Mouse (Mus musculus) kidney, embryonic 16.5 days (tissue): ENCODE measurements around the gene Zmynd8. TPM values are rescaled to one million over a fixed set of nuclear protein-coding genes. Genes with fewer than 3 reads are reported as not detected.

Source experiments
- ATAC-seq: fragments of 200-750 bp; cut with Nextera tagmentation; 2 replicates; pipeline ENCODE4 v1.8.0; 2017; ENCODE audit warnings: moderate TSS enrichment; ENCODE audit not compliant: low FRiP score, low TSS enrichment
- H3K27ac ChIP-seq: fragments of 300-500 bp; sonication (generic); 2 replicates; pipeline ENCODE4 v1.5.1; 2014; ENCODE audit warnings: low read length
- H3K27me3 ChIP-seq: fragments of 300-500 bp; sonication (generic); 2 replicates; pipeline ENCODE4 v1.6.1; 2014; ENCODE audit warnings: low read length, control low read depth, mixed read lengths; ENCODE audit not compliant: insufficient read depth
- H3K36me3 ChIP-seq: fragments of 300-500 bp; sonication (generic); 2 replicates; pipeline ENCODE4 v1.6.1; 2014; ENCODE audit warnings: low read length, control low read depth, mixed read lengths; ENCODE audit not compliant: insufficient read depth
- H3K4me1 ChIP-seq: fragments of 300-500 bp; sonication (generic); 2 replicates; pipeline ENCODE4 v1.6.1; 2014; ENCODE audit warnings: low read length, control low read depth, mixed read lengths; ENCODE audit not compliant: insufficient read depth
- H3K4me2 ChIP-seq: fragments of 300-500 bp; sonication (generic); replicated peaks from 2 replicates; pipeline ENCODE4 v1.6.1; 2014; ENCODE audit warnings: low read depth, low read length
- H3K4me3 ChIP-seq: fragments of 300-500 bp; sonication (generic); 2 replicates; pipeline ENCODE4 v1.5.1; 2014; ENCODE audit warnings: mild to moderate bottlenecking, low read length
- H3K9ac ChIP-seq: fragments of 300-500 bp; sonication (generic); replicated peaks from 2 replicates; pipeline ENCODE4 v1.6.1; 2014; ENCODE audit warnings: low read length
- H3K9me3 ChIP-seq: fragments of 300-500 bp; sonication (generic); 2 replicates; pipeline ENCODE4 v1.6.1; 2016; ENCODE audit warnings: low read length, control low read depth
- WGBS: fragments of 180-500 bp; shearing (Covaris S2); extraction: QIAGEN DNeasy Blood & Tissue Kit; methylation state at CpG from one replicate; pipeline ENCODE4 v1.1.7; 2014; 5-methylcytosine and 5-hydroxymethylcytosine counted together
- polyA plus RNA-seq: library from polyadenylated mRNA; unstranded; fragments of >200 nt; fragmentation: Nextera tagmentation; extraction: Ambion mirVana; gene quantifications from 2 replicates; pipeline ENCODE4 v1.2.1, GENCODE M21; 2015

The Zmynd8 gene
- polyA plus RNA-seq, 1 experiment from 2014 or later = 58.2 TPM

DNA sequence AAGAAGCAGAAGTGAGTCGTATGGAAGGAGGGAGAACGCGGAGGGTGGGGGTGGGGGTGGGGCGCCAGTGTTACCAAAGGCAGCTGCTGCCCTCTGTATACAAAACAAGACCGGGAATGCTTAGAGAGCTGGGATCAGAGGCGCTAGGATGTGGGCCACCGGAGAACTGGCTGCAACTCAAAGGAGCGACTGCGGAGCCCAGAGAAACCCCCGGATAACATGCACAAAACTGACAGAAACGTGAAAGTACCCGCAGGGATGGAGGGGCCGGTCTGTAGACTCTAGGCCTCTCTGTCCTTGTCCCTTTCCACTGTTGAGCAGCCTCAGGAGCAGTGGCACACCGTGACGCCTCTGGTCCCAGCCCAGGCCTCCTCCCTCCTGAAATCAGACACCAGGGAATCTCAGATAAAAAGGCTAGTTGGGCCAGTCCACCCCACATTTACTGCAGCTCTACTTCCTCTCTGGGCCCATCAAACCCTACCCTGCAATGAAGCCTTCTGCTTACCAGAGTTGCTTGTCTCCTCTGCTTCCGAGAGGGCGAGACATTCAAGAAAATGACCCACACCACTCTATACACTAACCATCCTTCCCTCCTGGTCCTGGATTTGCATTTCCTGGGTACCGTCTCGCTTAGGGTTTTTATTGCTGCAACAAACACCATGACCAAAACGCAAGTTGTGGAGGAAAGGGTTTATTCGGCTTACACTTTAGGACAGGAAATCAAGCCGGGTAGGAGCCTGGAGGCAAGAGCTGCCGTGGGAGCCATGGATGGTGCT lies 1.7 kb upstream of the Zmynd8 start:
- H3K4me3 ChIP-seq = peak overlapping the region; percentile 23

GRCm38 (mm10) chr2:165899923-165900322 lies 1.1 kb upstream of the Zmynd8 start:
- Histone ChIP-seq H3K4me1 (peaks cover 28% of the 10 kb centered on the region), H3K9me3 (no peaks in the 10 kb centered on the region), H3K4me3 (no peak overlapping the region; the same call in 1 of the 2 replicates), H3K9ac (peak overlapping the region; percentile 62), H3K36me3 (no peaks in the 10 kb centered on the region), H3K4me2 (peak overlapping the region; percentile 40), H3K27me3 (no peaks in the 10 kb centered on the region), H3K27ac (peak overlapping the region; percentile 98)
- 21% methylated on average over 3 of the region's 3 CpGs for WGBS
- ATAC-seq = no peak

More for the DNA sequence above, 1.7 kb upstream of the Zmynd8 start:
- ATAC-seq = peak; percentile 82
- Histone ChIP-seq H3K27ac (peak overlapping the region; percentile 98), H3K4me2 (peak overlapping the region; percentile 40), H3K4me1 (peaks cover 28% of the 10 kb centered on the region), H3K27me3 (no peaks in the 10 kb centered on the region), H3K36me3 (no peaks in the 10 kb centered on the region), H3K9me3 (no peaks in the 10 kb centered on the region), H3K9ac (peak overlapping the region; percentile 62)
- 8% methylated on average over 23 of the region's 23 CpGs for WGBS

GRCm38 (mm10) chr2:165899474-165899873 lies 658 bp upstream of the Zmynd8 start:
- H3K4me3 ChIP-seq = no peak overlapping the region
- no peak overlapping the region for H3K9ac ChIP-seq
- H3K27me3 ChIP-seq = no peaks in the 10 kb centered on the region
- ATAC-seq = no peak
- peak overlapping the region; percentile 98 for H3K27ac ChIP-seq
- 50% methylated on average over 6 of the region's 6 CpGs for WGBS
- H3K9me3 ChIP-seq = no peaks in the 10 kb centered on the region
- peak overlapping the region; percentile 40; the same call in 1 of the 2 replicates for H3K4me2 ChIP-seq
- no peaks in the 10 kb centered on the region for H3K36me3 ChIP-seq
- H3K4me1 ChIP-seq = peaks cover 28% of the 10 kb centered on the region

- Histone ChIP-seq H3K9ac (no peak overlapping the region), H3K4me1 (peaks cover 26% of the 10 kb centered on the region), H3K4me3 (no peak overlapping the region), H3K27ac (no peak overlapping the region), H3K9me3 (no peaks in the 10 kb centered on the region), H3K4me2 (no peak overlapping the region), H3K36me3 (no peaks in the 10 kb centered on the region), H3K27me3 (no peaks in the 10 kb centered on the region)
- ATAC-seq = no peak
- WGBS = 75% methylated on average over 13 of the region's 13 CpGs
Measured at GRCm38 (mm10) chr2:165896171-165896570, 2.6 kb downstream of the Zmynd8 start.

DNA sequence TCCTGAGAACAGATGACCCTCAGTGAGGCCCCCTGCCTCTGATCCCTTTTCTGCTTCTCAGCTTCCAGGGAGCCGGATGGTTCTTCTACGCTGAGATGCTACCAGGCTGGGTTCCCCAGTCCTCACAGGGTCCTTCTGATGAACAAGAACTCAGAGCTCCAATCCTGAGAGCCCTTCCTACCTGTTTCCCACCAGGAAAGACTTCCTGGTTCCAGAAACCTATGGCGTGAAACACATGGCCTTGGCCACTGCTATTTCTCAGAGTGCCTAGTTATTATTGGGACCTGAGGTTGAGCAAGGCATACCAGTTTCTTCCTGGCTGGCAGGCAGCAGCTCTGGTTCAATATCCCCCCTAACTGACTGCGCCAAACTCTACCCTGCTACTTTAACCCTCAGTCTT lies 3.1 kb downstream of the Zmynd8 start:
- no peak overlapping the region for H3K27ac ChIP-seq
- no peak for ATAC-seq
- peaks cover 22% of the 10 kb centered on the region for H3K4me1 ChIP-seq
- no peak overlapping the region for H3K4me2 ChIP-seq
- H3K27me3 ChIP-seq = no peaks in the 10 kb centered on the region
- no peaks in the 10 kb centered on the region for H3K9me3 ChIP-seq
- no peak overlapping the region for H3K4me3 ChIP-seq
- no peaks in the 10 kb centered on the region for H3K36me3 ChIP-seq
- no peak overlapping the region for H3K9ac ChIP-seq
- 90% methylated on average over 4 of the region's 4 CpGs for WGBS

- H3K27me3 ChIP-seq = no peaks in the 10 kb centered on the region
- H3K27ac ChIP-seq = no peak overlapping the region
- H3K9me3 ChIP-seq = no peaks in the 10 kb centered on the region
- H3K4me2 ChIP-seq = no peak overlapping the region
- H3K9ac ChIP-seq = no peak overlapping the region
- H3K36me3 ChIP-seq = no peaks in the 10 kb centered on the region
- H3K4me3 ChIP-seq = no peak overlapping the region
- 51% methylated on average over 3 of the region's 4 CpGs for WGBS
- peaks cover 18% of the 10 kb centered on the region for H3K4me1 ChIP-seq
- ATAC-seq = no peak
Measured at GRCm38 (mm10) chr2:165894533-165894932, 4.3 kb downstream of the Zmynd8 start.

- H3K4me2 ChIP-seq = no peak overlapping the region
- peaks cover 20% of the 10 kb centered on the region for H3K4me1 ChIP-seq
- no peaks in the 10 kb centered on the region for H3K9me3 ChIP-seq
- H3K27ac ChIP-seq = no peak overlapping the region
- no peaks in the 10 kb centered on the region for H3K27me3 ChIP-seq
- WGBS = 88% methylated on average over 3 of the region's 3 CpGs
- no peak overlapping the region for H3K4me3 ChIP-seq
- no peaks in the 10 kb centered on the region for H3K36me3 ChIP-seq
- H3K9ac ChIP-seq = no peak overlapping the region
- no peak for ATAC-seq
Measured at GRCm38 (mm10) chr2:165893232-165893631, 5.6 kb downstream of the Zmynd8 start.

GRCm38 (mm10) chr2:165892626-165893025 lies 6.2 kb downstream of the Zmynd8 start:
- Histone ChIP-seq H3K27ac (no peak overlapping the region), H3K4me3 (no peak overlapping the region), H3K4me2 (no peak overlapping the region), H3K36me3 (no peaks in the 10 kb centered on the region), H3K4me1 (peaks cover 26% of the 10 kb centered on the region), H3K9me3 (no peaks in the 10 kb centered on the region), H3K9ac (no peak overlapping the region), H3K27me3 (no peaks in the 10 kb centered on the region)
- ATAC-seq = no peak
- 76% methylated on average over 5 of the region's 5 CpGs for WGBS

- peaks cover 48% of the 10 kb centered on the region for H3K4me1 ChIP-seq
- no peak for ATAC-seq
- H3K4me3 ChIP-seq = no peak overlapping the region
- H3K27me3 ChIP-seq = no peaks in the 10 kb centered on the region
- no peak overlapping the region for H3K4me2 ChIP-seq
- H3K9ac ChIP-seq = no peak overlapping the region
- no peaks in the 10 kb centered on the region for H3K36me3 ChIP-seq
- no peaks in the 10 kb centered on the region for H3K9me3 ChIP-seq
- WGBS = 75% methylated on average over 10 of the region's 10 CpGs
- H3K27ac ChIP-seq = no peak overlapping the region
Measured at GRCm38 (mm10) chr2:165890401-165890800, 8.4 kb downstream of the Zmynd8 start.

- H3K9ac ChIP-seq = no peak overlapping the region
- H3K4me1 ChIP-seq = peaks cover 53% of the 10 kb centered on the region
- H3K4me3 ChIP-seq = no peak overlapping the region
- no peaks in the 10 kb centered on the region for H3K27me3 ChIP-seq
- no peak overlapping the region for H3K4me2 ChIP-seq
- 77% methylated on average over 10 of the region's 10 CpGs for WGBS
- ATAC-seq = no peak
- no peaks in the 10 kb centered on the region for H3K9me3 ChIP-seq
- peak overlapping the region; percentile 100; the same call in 1 of the 2 replicates for H3K27ac ChIP-seq
- H3K36me3 ChIP-seq = no peaks in the 10 kb centered on the region
Measured at GRCm38 (mm10) chr2:165889874-165890273, 8.9 kb downstream of the Zmynd8 start.
